Mouse (Mus musculus) liver (tissue): Measurements from ENCODE around the gene Mybbp1a.
A peak's percentile ranks its signal among the peaks of the same experiment; 100 is the strongest.

Source experiments
- DNase-seq: peaks from one replicate; pipeline ENCODE4 v3.0.0-alpha.2; 2020; ENCODE audit warnings: mixed read lengths

Gene Mybbp1a

DNA sequence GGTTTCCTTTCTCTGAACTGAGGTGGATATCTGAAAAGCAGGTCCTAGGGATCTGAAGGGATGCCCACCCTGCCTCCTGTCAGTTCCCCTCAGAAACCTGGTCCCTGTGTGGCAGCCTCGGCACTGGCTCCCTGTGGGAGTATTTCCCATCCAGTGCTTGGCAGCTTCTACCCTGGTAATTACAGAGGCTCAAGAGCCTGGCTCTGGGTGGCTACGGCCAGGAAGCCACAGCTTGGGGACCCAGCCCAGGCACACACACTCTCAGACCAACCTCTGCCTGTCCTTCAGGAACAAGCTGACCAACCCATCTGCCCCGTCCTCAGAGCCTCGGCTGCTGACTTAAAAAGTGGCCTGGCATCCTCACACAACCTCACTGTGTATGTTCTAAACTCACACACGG, 40.2 kb downstream of the Mybbp1a start:
- DNase-seq: no peak

DNA sequence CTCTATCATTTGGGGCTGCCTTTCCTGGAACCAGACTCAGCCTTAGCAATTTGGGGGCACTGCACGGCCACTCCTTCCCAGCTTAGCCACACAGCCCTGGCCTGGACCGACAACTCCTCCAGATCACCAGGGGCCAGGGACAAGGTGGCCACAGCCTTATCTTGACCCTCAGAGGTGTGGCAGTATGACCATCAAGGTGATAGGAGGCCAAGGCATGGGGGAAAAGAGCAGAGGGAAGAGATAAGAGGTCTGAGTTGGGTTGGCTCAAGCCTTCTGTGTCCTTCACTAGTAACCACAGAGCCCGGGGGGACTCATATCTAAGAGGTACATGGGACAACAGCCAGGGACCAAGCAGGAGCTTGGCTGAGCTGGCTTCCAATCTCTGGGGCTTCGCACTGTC, 40.8 kb downstream of the Mybbp1a start:
- DNase-seq: peak; percentile 71

DNA sequence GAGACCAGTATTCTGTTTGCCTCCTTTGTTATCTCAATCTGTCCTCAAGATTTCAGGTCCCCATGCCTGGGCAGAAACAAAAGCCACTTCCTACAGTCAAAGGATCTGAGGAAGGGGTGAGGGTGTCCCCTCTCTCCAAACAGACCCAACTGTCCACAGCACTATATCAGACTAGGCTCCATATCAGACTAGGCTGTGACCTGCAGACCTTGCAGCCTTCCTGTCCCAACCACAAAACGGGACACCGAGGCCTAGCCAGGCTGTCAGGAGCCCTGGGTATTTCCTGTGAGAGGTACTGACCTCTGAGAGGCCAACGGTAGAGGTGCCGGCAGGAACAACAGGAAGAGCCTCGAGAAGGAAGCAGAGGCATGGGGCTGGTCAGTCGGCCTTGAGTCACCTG, 43.4 kb downstream of the Mybbp1a start:
- peak; percentile 28 for DNase-seq

DNA sequence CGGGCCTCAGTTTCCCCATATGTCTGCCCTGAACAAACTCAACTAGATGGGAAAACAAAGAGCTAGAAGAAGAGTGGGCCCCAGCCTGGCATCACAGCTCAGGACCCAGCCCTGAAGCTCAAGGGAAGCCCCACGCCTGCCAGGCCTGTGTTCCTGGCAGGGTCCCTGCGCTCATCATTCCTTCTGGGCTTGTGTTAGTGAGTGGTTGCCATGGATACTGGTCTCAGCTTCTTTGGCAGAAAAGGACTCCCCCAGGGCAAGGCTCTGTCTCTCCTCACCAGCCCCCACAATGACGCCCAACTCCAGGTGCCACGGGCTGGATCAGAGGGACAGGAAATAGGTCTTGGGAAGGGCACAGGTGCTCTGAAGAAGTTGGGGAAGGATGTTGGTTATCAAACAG, 44.0 kb downstream of the Mybbp1a start:
- no peak for DNase-seq

DNA sequence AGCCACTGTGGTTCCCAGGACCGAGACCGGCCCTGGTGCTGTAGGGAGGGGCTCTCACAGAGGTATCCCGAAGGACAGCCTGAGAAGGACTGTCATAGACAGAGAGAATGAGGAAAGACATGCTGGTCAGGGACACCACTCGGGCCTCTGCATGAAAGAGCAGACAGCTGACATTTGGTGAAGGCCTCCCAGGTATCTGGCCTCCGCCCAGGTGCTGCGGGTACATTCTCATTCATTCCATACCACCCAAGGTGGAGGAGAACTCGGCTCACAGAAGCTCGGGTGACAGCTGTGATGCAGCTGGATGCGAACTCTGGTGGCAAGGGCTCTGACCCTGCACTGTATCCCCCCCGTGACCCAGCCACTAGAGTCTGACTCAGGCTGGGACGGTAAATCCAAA, 44.8 kb downstream of the Mybbp1a start:
- no peak for DNase-seq

DNA sequence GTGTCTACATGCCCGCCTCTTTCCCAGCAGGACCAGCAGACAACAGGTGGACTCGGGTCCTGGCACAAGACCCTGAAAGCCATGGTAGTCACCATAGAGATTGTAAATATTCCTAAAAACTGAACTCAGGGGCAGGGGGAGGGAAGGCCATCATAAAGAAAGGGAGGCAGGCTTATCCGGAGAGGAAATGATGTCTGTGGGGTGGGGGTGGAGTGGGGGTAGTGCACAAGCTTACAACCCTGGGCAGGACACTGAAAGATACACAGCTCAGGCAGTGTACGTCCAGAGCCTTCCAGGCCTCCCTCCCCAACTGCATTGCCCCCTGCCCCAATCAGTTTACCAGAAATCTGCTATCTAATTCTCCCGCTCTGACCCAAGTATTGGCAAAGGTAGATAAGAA, 46.0 kb downstream of the Mybbp1a start:
- DNase-seq: no peak

DNA sequence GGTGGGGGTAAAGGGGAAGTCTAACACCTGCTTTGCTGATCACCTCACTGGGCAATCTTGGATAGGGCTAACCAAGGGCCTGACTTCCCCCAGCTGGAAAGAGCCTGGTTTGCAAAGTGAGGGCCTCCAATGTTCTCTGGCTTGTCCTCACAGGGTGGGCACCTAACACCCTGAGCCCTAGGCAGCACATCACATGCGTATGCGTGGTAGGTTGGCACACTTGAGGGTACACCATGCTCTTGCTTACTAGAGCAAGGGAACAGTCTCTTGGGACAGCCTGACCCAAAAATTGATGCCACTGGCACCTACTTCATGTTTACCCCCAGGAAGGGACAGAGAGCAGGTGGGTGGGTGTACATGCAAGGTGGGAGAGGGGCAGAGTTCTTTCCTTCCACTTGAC, 46.6 kb downstream of the Mybbp1a start:
- no peak for DNase-seq

DNA sequence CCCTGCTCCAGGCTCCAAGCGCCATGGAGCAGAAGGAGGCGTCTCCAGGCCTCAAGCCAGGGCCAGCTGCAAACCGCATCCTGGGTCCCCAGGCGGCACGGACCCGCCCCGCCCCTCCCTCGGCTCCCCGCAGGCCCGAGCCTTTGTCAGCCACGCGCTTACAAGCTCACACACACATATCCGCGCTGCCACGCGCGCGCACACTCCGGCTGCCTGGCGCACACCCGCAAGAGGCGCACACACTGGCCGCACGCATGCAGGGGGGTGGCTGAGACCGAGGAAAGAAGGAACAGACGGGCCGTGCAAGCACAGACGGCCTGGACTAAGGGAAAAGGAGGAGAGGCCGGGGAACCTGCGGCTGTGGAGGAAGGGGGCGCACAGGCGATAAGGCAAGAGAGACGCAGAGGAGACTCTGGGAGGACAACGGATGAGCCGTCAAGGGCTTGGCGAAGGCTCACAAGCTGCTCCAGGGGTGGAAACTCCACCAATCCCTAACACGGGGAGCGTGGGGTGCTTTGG, 47.7 kb downstream of the Mybbp1a start:
- DNase-seq: peak; percentile 45

GRCm38 (mm10) chr11:72489397-72489796, 48.2 kb downstream of the Mybbp1a start:
- DNase-seq: no peak

DNA sequence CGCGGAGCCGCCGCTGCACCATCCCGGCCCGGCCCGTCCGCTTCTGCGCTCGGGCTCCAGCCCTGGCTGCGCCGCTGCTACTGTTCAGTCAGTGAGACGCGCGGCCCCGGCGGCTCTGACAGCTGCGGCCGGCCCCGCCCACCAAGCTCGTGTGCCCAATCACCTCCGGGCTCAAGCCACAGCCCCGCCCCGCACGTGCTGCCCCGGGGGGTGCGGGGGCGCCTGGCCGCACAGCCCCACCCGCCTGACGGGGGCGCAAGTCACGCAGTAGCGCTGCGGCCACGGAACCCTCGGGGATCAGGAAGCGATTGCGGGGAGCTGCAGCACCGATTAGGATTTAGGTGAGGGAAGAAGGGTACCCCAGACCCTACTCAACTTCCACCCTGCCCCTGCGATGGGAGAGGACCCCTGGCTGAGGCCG, 48.7 kb downstream of the Mybbp1a start, which contains the start of gene Spns2:
Gene Spns2, minus strand, starts transcription at position 24 of the 421 bp plus-strand sequence.
- DNase-seq: peak; percentile 89

GRCm38 (mm10) chr11:72491130-72491960, 50.2 kb downstream of the Mybbp1a start:
- DNase-seq: no peak

DNA sequence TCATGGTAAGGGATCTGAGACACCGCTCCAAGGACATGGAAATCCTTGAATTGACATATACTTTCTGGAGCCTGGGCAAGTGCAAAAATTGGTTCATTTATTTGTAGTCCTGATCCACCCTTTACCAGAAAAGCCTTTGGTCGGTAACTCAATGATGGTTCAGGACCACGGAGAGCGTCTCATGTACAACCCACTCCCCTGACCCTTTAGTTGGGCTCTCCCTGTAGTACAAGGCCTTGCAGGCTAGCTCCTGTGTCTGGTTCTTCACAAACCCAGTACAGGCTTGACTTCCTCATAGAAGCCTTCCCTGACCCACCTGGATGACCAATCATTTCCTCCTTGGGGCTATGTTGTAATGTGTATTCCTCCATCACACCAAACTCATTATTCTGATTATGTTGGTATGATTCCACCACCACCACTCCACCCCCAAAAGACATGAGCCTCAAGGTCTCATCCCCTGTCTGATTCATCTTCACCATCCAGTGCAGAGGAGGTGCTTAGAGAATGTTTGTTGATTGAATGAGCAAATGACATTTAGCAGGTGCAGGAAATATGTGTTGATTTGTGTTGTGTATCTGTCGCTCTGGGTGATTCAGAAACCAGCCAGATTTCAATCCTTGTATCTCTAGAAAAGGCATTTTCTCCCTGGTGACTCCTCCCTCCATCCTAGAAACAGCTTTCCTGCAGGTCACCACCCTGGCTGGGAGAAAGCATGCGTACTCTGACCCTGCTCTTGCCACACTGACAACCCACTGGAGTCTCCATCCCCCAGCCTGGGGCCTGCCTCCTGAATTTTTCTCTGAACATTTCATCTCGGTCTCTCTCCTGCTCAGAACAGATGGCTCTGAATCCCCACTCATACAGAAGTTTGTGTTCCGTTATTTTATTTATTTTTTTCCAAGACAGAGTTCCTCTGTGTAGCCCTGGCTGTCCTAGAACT, 53.2 kb downstream of the Mybbp1a start:
- no peak for DNase-seq

DNA sequence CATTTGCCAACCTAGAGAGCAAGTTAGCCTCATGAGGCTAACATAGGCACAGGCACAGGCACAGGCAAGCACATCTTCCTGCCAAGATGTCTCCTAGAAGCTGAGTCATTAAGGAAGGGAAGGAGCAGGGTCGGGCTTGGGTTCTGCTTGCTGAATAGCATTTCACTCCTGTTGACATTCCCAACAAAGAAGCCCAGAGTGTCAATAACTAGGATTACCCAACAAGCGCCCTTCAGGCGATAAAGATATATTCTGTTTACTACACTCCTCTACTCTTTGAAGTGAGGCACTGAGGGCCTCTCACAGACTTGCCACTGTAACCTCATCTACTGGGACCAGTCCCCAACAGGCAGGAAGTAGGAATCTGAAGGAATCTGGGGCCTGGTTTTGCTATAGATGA, 54.9 kb downstream of the Mybbp1a start:
- DNase-seq: no peak

GRCm38 (mm10) chr11:72496775-72497174, 55.6 kb downstream of the Mybbp1a start:
- DNase-seq: no peak

DNA sequence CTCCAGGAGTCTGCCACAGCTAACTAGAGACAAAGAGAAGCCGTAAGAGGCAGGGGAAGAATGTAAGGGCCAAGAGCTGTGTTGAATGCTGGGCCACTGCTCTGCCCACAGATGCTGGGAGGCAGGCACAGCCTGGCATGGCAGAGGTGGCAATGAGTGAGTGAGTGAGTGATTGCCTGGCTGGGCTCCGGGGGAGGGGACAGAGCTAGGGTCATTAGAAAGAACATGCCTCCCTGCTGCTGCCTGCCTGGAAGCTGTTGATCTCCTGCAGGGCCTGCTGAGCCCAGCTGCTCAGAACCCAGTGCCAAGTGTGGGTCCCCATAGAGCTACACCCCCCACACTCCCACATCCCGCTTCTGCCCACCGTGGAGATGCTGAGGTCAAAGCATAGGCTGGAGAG, 56.2 kb downstream of the Mybbp1a start:
- DNase-seq: no peak

DNA sequence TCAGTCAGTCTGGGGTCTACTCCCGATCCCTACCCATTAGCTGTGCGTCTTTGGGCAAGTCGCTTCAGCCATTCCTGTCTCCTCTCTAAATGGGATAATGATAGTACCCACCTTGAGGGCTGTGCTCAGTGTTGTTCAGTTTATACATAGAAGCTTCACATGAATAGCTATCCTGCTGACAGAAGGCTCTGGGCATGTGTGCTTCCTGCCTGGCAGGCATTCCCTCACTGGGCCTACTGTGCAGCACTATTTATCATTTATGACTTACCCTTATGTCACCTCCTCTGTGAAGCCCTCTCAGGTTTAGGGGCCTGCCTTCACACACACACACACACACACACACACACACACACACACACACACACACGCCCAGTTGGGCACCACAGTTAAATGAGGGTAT, 59.0 kb downstream of the Mybbp1a start:
- DNase-seq: no peak
